Mouse (Mus musculus): Measurements from ENCODE around the gene Prim2. TPM values are rescaled to one million over a fixed set of nuclear protein-coding genes. Genes with fewer than 3 reads are reported as not detected.

Gene Prim2
- total and polyA plus RNA-seq, 3 experiments: 24.9 to 237 (median 157) TPM

- Histone ChIP-seq H3K4me3 (ENCODE audit: low read depth, low read length) (no peak overlapping the region), H3K9me3 (replicated peaks) (peaks cover 6% of the 10 kb centered on the region), H3K36me3 (replicated peaks) (peaks cover 36% of the 10 kb centered on the region), H3K27me3 (ENCODE audit: insufficient read depth, low read length) (no peaks in the 10 kb centered on the region), H3K4me1 (ENCODE audit: insufficient read depth, low read depth, low read length) (peaks cover 36% of the 10 kb centered on the region)
- TF ChIP-seq POLR2AphosphoS5 (IDR thresholded peaks at IDR 0.05; ENCODE audit: insufficient replicate concordance, low read depth, low read length): no peak
- no peak for TF ChIP-seq GATA2 (IDR thresholded peaks at IDR 0.05; ENCODE audit: borderline replicate concordance, low read depth, low read length)
- no peak for TF ChIP-seq GATA1 (IDR thresholded peaks at IDR 0.05; ENCODE audit: borderline replicate concordance, low read length)
- TF ChIP-seq TAL1 (conservative IDR thresholded peaks at IDR 0.05; ENCODE audit: low read depth, low read length): no peak
- no peak for DNase-seq (ENCODE audit: low spot score)
- no peak for ATAC-seq (ENCODE audit: extremely low read depth, insufficient number of reproducible peaks, low FRiP score, poor library complexity, severe bottlenecking)
These were observed 131.6 kb downstream of the Prim2 start for GRCm38 (mm10) chr1:33537948-33538347.

- no peak for DNase-seq (ENCODE audit: low spot score)
- no peak for ATAC-seq (ENCODE audit: extremely low read depth, insufficient number of reproducible peaks, low FRiP score, poor library complexity, severe bottlenecking)
- Histone ChIP-seq H3K4me1 (ENCODE audit: insufficient read depth, low read depth, low read length) (peaks cover 32% of the 10 kb centered on the region), H3K27me3 (ENCODE audit: insufficient read depth, low read length) (no peaks in the 10 kb centered on the region), H3K36me3 (replicated peaks) (peaks cover 46% of the 10 kb centered on the region), H3K4me3 (ENCODE audit: low read depth, low read length) (no peak overlapping the region), H3K9me3 (replicated peaks) (peaks cover 6% of the 10 kb centered on the region)
- no peak for TF ChIP-seq GATA2 (IDR thresholded peaks at IDR 0.05; ENCODE audit: borderline replicate concordance, low read depth, low read length)
- TF ChIP-seq CTCF (IDR thresholded peaks at IDR 0.05; ENCODE audit: low read depth, low read length): no peak
- no peak for TF ChIP-seq TAL1 (conservative IDR thresholded peaks at IDR 0.05; ENCODE audit: low read depth, low read length)
These were observed 133.2 kb downstream of the Prim2 start for GRCm38 (mm10) chr1:33536272-33537004.

DNA sequence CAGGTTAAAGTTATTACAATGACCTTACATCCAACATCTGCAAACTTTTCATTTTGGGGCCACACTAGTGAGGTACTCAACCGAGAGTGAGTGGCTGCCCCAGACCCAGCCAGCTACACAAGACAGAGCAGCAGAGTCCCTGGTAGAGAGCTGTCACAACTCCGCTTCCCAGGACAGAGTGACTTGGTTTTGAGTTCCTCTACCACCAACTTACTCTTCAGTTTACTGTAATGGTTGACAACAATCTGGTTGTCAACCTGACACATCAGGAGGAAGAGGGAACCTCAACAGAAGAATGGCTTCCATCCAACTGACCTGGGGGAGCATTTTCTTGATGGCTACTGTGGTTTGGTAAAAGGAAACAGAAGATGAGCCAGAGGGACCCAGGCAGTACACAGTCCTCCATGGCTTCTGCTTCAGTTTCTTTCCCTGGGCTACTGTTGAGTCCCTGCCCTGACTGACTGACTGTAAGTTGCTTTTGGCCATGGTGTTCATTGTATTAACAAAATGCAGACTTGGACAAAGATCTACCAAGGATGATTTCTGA, 134.4 kb downstream of the Prim2 start:
- H3K9me3 ChIP-seq (replicated peaks): peaks cover 6% of the 10 kb centered on the region
- H3K4me3 ChIP-seq (ENCODE audit: low read depth, low read length): no peak overlapping the region
- H3K36me3 ChIP-seq (replicated peaks): peaks cover 48% of the 10 kb centered on the region
- DNase-seq (ENCODE audit: low spot score) (no peak), ATAC-seq (ENCODE audit: extremely low read depth, insufficient number of reproducible peaks, low FRiP score, poor library complexity, severe bottlenecking) (no peak)
- TF ChIP-seq TAL1 (conservative IDR thresholded peaks at IDR 0.05; ENCODE audit: low read depth, low read length) (no peak), CTCF (IDR thresholded peaks at IDR 0.05; ENCODE audit: low read depth, low read length) (no peak), GATA1 (IDR thresholded peaks at IDR 0.05; ENCODE audit: borderline replicate concordance, low read length) (no peak), GATA2 (IDR thresholded peaks at IDR 0.05; ENCODE audit: borderline replicate concordance, low read depth, low read length) (no peak)
- no peaks in the 10 kb centered on the region for H3K27me3 ChIP-seq (ENCODE audit: insufficient read depth, low read length)
- peaks cover 29% of the 10 kb centered on the region for H3K4me1 ChIP-seq (ENCODE audit: insufficient read depth, low read depth, low read length)

- DNase-seq (ENCODE audit: low spot score) (no peak), ATAC-seq (ENCODE audit: extremely low read depth, insufficient number of reproducible peaks, low FRiP score, poor library complexity, severe bottlenecking) (no peak)
- H3K9me3 ChIP-seq (replicated peaks): peaks cover 3% of the 10 kb centered on the region
- H3K36me3 ChIP-seq (replicated peaks): peaks cover 44% of the 10 kb centered on the region
- H3K4me1 ChIP-seq (ENCODE audit: insufficient read depth, low read depth, low read length): peaks cover 34% of the 10 kb centered on the region
- no peaks in the 10 kb centered on the region for H3K27me3 ChIP-seq (ENCODE audit: insufficient read depth, low read length)
- TF ChIP-seq GATA1 (IDR thresholded peaks at IDR 0.05; ENCODE audit: borderline replicate concordance, low read length): no peak
- no peak overlapping the region for H3K4me3 ChIP-seq (ENCODE audit: low read depth, low read length)
These were observed 137.7 kb downstream of the Prim2 start for GRCm38 (mm10) chr1:33531860-33532259.

- no peak for TF ChIP-seq TAL1 (conservative IDR thresholded peaks at IDR 0.05; ENCODE audit: low read depth, low read length)
- no peak for TF ChIP-seq GATA2 (IDR thresholded peaks at IDR 0.05; ENCODE audit: borderline replicate concordance, low read depth, low read length)
- no peak for TF ChIP-seq GATA1 (IDR thresholded peaks at IDR 0.05; ENCODE audit: borderline replicate concordance, low read length)
- TF ChIP-seq CTCF (IDR thresholded peaks at IDR 0.05; ENCODE audit: low read depth, low read length): no peak
- TF ChIP-seq POLR2AphosphoS5 (IDR thresholded peaks at IDR 0.05; ENCODE audit: insufficient replicate concordance, low read depth, low read length): no peak
- Histone ChIP-seq H3K9me3 (replicated peaks) (no peaks in the 10 kb centered on the region), H3K36me3 (replicated peaks) (peaks cover 44% of the 10 kb centered on the region), H3K27me3 (ENCODE audit: insufficient read depth, low read length) (no peaks in the 10 kb centered on the region), H3K4me3 (ENCODE audit: low read depth, low read length) (no peak overlapping the region), H3K4me1 (ENCODE audit: insufficient read depth, low read depth, low read length) (peaks cover 36% of the 10 kb centered on the region)
- DNase-seq (ENCODE audit: low spot score): no peak
- ATAC-seq (ENCODE audit: extremely low read depth, insufficient number of reproducible peaks, low FRiP score, poor library complexity, severe bottlenecking): no peak
These were observed 138.3 kb downstream of the Prim2 start for GRCm38 (mm10) chr1:33531097-33531856.

DNA sequence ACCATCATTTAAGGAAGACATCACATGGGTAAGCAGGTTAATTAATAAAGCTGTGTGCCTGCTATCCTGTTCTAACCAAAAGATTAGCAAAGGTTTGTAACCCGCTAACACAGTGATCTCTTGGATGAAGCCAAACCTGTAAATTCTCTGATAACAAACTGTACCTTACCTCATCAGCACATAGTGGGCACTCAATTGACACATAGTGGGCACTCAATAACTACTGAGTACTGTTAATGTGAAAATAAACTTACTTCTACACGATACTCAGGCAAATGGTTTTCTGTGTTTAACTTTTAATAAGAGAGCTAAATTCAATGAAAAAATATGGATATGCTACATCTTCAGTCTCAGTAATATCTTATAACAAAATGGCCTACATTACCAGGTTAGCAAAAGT, 139.1 kb downstream of the Prim2 start:
- ATAC-seq (ENCODE audit: extremely low read depth, insufficient number of reproducible peaks, low FRiP score, poor library complexity, severe bottlenecking) (no peak), DNase-seq (ENCODE audit: low spot score) (no peak)
- Histone ChIP-seq H3K4me1 (ENCODE audit: insufficient read depth, low read depth, low read length) (peaks cover 44% of the 10 kb centered on the region), H3K4me3 (ENCODE audit: low read depth, low read length) (no peak overlapping the region), H3K36me3 (replicated peaks) (peaks cover 47% of the 10 kb centered on the region), H3K9me3 (replicated peaks) (no peaks in the 10 kb centered on the region), H3K27me3 (ENCODE audit: insufficient read depth, low read length) (no peaks in the 10 kb centered on the region)
- no peak for TF ChIP-seq TAL1 (conservative IDR thresholded peaks at IDR 0.05; ENCODE audit: low read depth, low read length)
- TF ChIP-seq CTCF (IDR thresholded peaks at IDR 0.05; ENCODE audit: low read depth, low read length): no peak
- no peak for TF ChIP-seq POLR2AphosphoS5 (IDR thresholded peaks at IDR 0.05; ENCODE audit: insufficient replicate concordance, low read depth, low read length)
- no peak for TF ChIP-seq GATA2 (IDR thresholded peaks at IDR 0.05; ENCODE audit: borderline replicate concordance, low read depth, low read length)
- TF ChIP-seq GATA1 (IDR thresholded peaks at IDR 0.05; ENCODE audit: borderline replicate concordance, low read length): no peak
